Mouse (Mus musculus) left cerebral cortex, postnatal 4 days (tissue): Measurements from ENCODE around the gene Rfx7. TPM values are rescaled to one million over a fixed set of nuclear protein-coding genes. Genes with fewer than 3 reads are reported as not detected.

Source experiments
- DNase-seq: peaks from one replicate; pipeline ENCODE4 v3.0.0-alpha.2; 2022
- intact Hi-C: fragments of 180-260 bp; cut with DNase I; formaldehyde crosslinking; loops from one replicate; pipeline ENCODE4 v1.15.1; 2025
- total RNA-seq, 2 experiments: library from RNA; stranded (reverse); gene quantifications; 2 replicates each; pipeline ENCODE4 v1.2.3; 2021

The Rfx7 gene
- total RNA-seq: 10 to 100 TPM; 54.6 to 59.8 TPM

GRCm38 (mm10) chr9:72531996-72532380 is at the start of gene Rfx7:
Rfx7 (plus strand) TSS chr9:72532240.
- peak; percentile 84 for DNase-seq
- intact Hi-C loops: no loop called here

- DNase-seq: no peak
- intact Hi-C loops: no loop called here
These were observed 43.5 kb upstream of the Rfx7 start for GRCm38 (mm10) chr9:72488523-72488922.

GRCm38 (mm10) chr9:72489131-72489530 is 42.9 kb upstream of the Rfx7 start:
- DNase-seq: no peak
- intact Hi-C loops: no loop called here

- intact Hi-C loops: no loop called here
These were observed 40.4 kb upstream of the Rfx7 start for GRCm38 (mm10) chr9:72491559-72492193.

GRCm38 (mm10) chr9:72492194-72492565 is 39.9 kb upstream of the Rfx7 start, which contains the start of gene Tex9:
Tex9 (minus strand) TSS chr9:72492212.
- intact Hi-C loops: no loop called here
- no peak for DNase-seq

More at GRCm38 (mm10) chr9:72491559-72492193, 40.4 kb upstream of the Rfx7 start:
- peak; percentile 92 for DNase-seq

- intact Hi-C loops: no loop called here
- no peak for DNase-seq
These were observed 38.6 kb upstream of the Rfx7 start for GRCm38 (mm10) chr9:72493465-72493864.

GRCm38 (mm10) chr9:72493984-72494685 is 37.9 kb upstream of the Rfx7 start:
- DNase-seq: no peak
- intact Hi-C loops: no loop called here

GRCm38 (mm10) chr9:72496691-72497090 is 35.3 kb upstream of the Rfx7 start:
- no peak for DNase-seq
- intact Hi-C loops: no loop called here

- intact Hi-C loops: no loop called here
- DNase-seq: no peak
These were observed 34.9 kb upstream of the Rfx7 start for GRCm38 (mm10) chr9:72497171-72497570.

- peak; percentile 19 for DNase-seq
- intact Hi-C loops: no loop called here
These were observed 19.6 kb upstream of the Rfx7 start for GRCm38 (mm10) chr9:72512229-72512981.

GRCm38 (mm10) chr9:72515366-72515765 is 16.7 kb upstream of the Rfx7 start:
- intact Hi-C loops: no loop called here
- no peak for DNase-seq

- peak; percentile 51 for DNase-seq
- intact Hi-C loops: no loop called here
These were observed 12.8 kb upstream of the Rfx7 start for GRCm38 (mm10) chr9:72519246-72519645.

GRCm38 (mm10) chr9:72520849-72521248 is 11.2 kb upstream of the Rfx7 start:
- intact Hi-C loops: no loop called here
- no peak for DNase-seq

- DNase-seq: no peak
- intact Hi-C loops: no loop called here
These were observed 5.9 kb upstream of the Rfx7 start for GRCm38 (mm10) chr9:72526091-72526490.

- peak; percentile 89 for DNase-seq
- intact Hi-C loops: no loop called here
These were observed 1.8 kb upstream of the Rfx7 start for GRCm38 (mm10) chr9:72530237-72530636.

- peak; percentile 41 for DNase-seq
- intact Hi-C loops: no loop called here
These were observed 1.2 kb upstream of the Rfx7 start for GRCm38 (mm10) chr9:72530824-72531223.

GRCm38 (mm10) chr9:72531291-72531995 is 597 bp upstream of the Rfx7 start:
- intact Hi-C loops: no loop called here
- DNase-seq: peak; percentile 94

GRCm38 (mm10) chr9:72532381-72533088 is 495 bp downstream of the Rfx7 start:
- intact Hi-C loops: no loop called here
- peak; percentile 81 for DNase-seq

GRCm38 (mm10) chr9:72533089-72533415 is 1.0 kb downstream of the Rfx7 start:
- intact Hi-C loops: no loop called here
- no peak for DNase-seq

GRCm38 (mm10) chr9:72534985-72535384 is 2.9 kb downstream of the Rfx7 start:
- intact Hi-C loops: no loop called here
- DNase-seq: no peak

GRCm38 (mm10) chr9:72535394-72535793 is 3.4 kb downstream of the Rfx7 start:
- intact Hi-C loops: no loop called here
- DNase-seq: no peak
